Mouse (Mus musculus) lung, postnatal 36 days (tissue): Measurements from ENCODE around the gene Adgrg3.

ENCODE experiments used
- DNase-seq: peaks from one replicate; pipeline ENCODE4 v3.0.0; 2022; ENCODE audit warnings: mixed read lengths

The Adgrg3 gene

DNA sequence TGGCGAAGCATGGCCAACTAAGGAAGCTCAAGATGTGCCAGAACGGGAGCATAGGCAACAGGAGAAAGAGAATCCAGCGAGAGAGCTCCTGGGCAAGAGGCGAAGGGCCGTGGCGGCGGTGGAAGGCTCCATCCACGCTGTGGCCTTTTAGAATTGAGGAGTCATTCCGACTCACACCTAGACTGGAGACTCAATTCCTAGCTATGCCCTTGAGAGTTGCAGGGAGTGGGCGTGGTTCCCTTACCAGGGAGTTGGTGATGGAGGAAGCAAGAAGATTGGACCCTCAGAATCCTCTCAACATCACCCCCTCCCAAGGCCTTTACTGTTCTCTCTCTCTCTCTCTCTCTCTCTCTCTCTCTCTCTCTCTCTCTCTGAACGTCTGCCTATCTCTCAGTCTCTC lies 64.2 kb downstream of the Adgrg3 start:
- no peak for DNase-seq

DNA sequence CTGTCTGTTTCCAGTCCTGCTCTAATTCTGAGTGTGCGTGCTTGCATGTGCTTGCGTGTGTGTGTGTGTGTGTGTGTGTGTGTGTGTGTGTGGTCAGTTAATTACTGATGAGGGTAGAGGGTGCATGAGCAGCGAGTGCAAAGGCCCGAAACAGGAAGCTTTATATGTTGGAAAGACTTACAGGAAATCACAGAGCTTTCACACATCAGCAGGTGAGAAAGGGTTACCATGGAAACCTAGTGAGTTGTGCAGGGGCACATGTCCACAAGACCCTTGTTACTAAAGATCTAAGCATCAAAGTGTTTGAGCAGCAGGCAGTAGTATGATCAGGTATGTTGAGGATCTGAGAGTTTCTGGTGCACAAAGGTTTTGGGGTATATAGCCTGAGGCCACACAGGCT lies 66.8 kb downstream of the Adgrg3 start:
- no peak for DNase-seq

DNA sequence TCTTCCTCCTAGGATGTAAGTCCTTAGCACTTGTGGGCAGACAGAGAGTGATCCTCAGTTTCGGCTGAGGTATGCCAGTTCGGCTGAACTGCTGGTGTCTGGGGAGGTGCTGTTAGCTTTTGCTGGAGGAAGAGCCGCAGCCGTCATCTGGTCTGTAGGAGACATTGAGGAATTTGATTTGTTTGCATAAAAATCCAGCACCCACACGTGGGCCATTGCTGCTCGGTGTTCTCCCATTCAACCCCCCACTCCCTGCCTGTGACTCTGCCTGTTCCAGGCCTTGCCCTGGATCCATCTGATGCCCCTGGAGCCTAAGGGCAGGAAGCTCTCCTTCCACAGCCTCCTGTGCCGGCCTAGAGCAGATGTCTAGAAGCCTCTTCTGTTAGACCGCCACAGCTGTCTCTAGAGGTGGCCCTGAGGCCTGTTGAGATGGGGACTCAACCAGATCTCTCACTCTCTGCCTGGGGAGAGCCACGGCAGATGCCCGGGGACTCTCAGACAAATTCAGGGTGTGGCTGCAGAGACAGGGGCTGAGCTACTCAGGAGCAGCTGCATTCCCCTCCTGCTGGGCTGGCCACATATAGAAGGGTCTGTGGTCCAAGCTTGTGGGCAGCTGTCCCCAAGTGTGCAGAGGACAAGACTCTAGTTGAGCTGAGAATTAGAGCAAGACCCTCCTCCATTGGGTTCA lies 67.4 kb downstream of the Adgrg3 start:
- DNase-seq: no peak

DNA sequence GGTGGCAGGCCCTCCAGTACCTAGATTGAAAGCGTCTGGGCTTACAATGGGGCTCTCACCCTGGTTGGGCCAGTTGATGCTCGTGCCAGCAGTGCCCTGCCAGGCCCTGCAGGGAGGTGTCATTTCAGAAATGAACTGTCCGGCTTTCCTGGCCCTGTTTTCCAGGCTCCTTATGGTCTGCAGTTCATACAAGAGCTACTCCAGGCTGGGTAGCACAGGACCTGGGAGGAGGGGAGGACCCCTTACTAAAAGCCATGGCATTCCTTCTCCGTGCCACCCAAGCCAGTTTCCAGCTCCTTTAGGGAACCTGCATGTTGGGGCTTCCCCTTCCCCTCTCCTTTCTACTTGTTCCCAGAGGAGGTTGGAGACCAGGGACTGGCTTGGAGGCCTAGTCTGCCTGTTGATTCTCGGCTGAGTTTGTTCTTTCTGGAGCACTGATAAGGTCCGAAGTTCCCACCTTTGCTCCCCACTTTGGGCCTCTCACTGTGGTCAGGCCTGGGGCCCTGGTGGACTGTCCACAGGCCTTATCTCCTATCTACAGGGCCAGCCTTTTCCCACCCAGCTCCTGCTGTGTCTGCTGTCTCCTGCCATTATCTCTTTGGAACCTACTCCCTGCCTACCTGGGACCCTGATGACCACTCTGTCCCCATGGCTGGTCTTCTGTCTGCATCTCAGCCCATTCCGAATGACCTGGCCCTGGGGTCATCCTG lies 68.1 kb downstream of the Adgrg3 start:
- no peak for DNase-seq

DNA sequence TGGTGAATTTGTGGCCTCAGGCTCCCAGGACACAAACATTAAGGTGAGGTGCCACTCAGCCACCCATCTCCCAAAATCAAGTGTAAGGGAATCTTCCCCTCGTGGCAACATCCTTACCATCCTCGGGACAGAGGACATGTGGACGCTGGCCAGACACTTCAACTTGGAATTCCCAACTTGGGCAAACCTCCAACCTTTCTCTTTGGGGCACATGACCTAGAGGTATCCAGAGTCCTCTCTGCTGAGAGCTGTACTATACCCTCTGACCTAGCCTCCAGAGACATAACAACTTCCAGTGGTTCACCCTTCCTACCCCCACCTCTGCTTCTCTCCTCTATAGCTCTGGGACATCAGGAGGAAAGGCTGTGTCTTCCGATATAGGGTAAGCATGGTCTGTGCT lies 76.1 kb downstream of the Adgrg3 start:
- DNase-seq: peak; percentile 14
